Mouse (Mus musculus): ENCODE data around the gene Pyroxd1. TPM values are rescaled to one million over a fixed set of nuclear protein-coding genes. Genes with fewer than 3 reads are reported as not detected.
"Not testable (repeated sequence)": the region's sequence is repeated elsewhere in the genome, so short reads cannot be mapped to it uniquely, and the experiment has no call there.

Gene Pyroxd1
- total and polyA plus RNA-seq, 3 experiments = 6.5 to 7.5 TPM; not detected in 1

GRCm38 (mm10) chr6:142346181-142347110 is 992 bp downstream of the Pyroxd1 start (continued):
- TF ChIP-seq MXI1 (IDR thresholded peaks at IDR 0.05; ENCODE audit: low read depth, low read length) = no peak

- H3K9ac ChIP-seq (ENCODE audit: control insufficient read depth, low read depth, low read length, poor library complexity, severe bottlenecking) = no peak overlapping the region
- H3K36me3 ChIP-seq (ENCODE audit: control insufficient read depth in 1 of 2, insufficient read depth in 2 of 2, low read length in 2 of 2) = peaks cover 0 to 8% of the 10 kb centered on the region in 2 experiments; a peak in 2 of 4 replicates
- no peak for DNase-seq (ENCODE audit: low read depth, low spot score)
- H3K9me3 ChIP-seq (replicated peaks; ENCODE audit: insufficient read depth, low read length) = no peaks in the 10 kb centered on the region
- H3K79me2 ChIP-seq (ENCODE audit: control insufficient read depth, insufficient read depth, low read length, poor library complexity) = no peaks in the 10 kb centered on the region; the same call in 1 of the 2 replicates
- peaks cover 0 to 5% of the 10 kb centered on the region in 2 experiments; a peak in 3 of 4 replicates for H3K4me1 ChIP-seq (ENCODE audit: control insufficient read depth in 1 of 2, insufficient read depth in 2 of 2, low read length in 2 of 2)
- TF ChIP-seq ELF1 (IDR thresholded peaks at IDR 0.05; ENCODE audit: low read depth, low read length) (no peak), HCFC1 (IDR thresholded peaks at IDR 0.05; ENCODE audit: low read depth, low read length) (no peak), ETS1 (IDR thresholded peaks at IDR 0.05; ENCODE audit: low read depth, low read length) (no peak), MYB (IDR thresholded peaks at IDR 0.05; ENCODE audit: low read depth, low read length) (no peak), ZNF384 (IDR thresholded peaks at IDR 0.05; ENCODE audit: low read depth, low read length) (no peak), KAT2A (conservative IDR thresholded peaks at IDR 0.05; ENCODE audit: low read depth, low read length) (no peak), SMC3 (IDR thresholded peaks at IDR 0.05; ENCODE audit: low read depth, low read length) (no peak), RCOR1 (IDR thresholded peaks at IDR 0.05; ENCODE audit: low read depth, low read length) (no peak), MAFK (IDR thresholded peaks at IDR 0.05; ENCODE audit: borderline replicate concordance, low read depth, low read length) (no peak), TAL1 (IDR thresholded peaks at IDR 0.05; ENCODE audit: low read length) (no peak), BHLHE40 (IDR thresholded peaks at IDR 0.05; ENCODE audit: borderline replicate concordance, low read depth, low read length) (no peak), RAD21 (IDR thresholded peaks at IDR 0.05; ENCODE audit: low read depth, low read length) (no peak), GATA1 (IDR thresholded peaks at IDR 0.05; ENCODE audit: low read depth, low read length) (no peak), CHD1 (IDR thresholded peaks at IDR 0.05; ENCODE audit: low read depth, low read length) (no peak), USF1 (IDR thresholded peaks at IDR 0.05; ENCODE audit: low read depth, low read length) (no peak)
- no peak overlapping the region for H3K4me3 ChIP-seq (ENCODE audit: control insufficient read depth in 1 of 2, insufficient read depth in 1 of 2, low read depth in 2 of 2, low read length in 2 of 2)
- no peak overlapping the region for H3K27ac ChIP-seq (ENCODE audit: control insufficient read depth, low read depth, low read length)
- no peaks in the 10 kb centered on the region for H3K27me3 ChIP-seq (ENCODE audit: control insufficient read depth in 1 of 2, insufficient read depth in 2 of 2, low read length in 2 of 2)
These were observed 2.3 kb downstream of the Pyroxd1 start for GRCm38 (mm10) chr6:142347431-142348385.

DNA sequence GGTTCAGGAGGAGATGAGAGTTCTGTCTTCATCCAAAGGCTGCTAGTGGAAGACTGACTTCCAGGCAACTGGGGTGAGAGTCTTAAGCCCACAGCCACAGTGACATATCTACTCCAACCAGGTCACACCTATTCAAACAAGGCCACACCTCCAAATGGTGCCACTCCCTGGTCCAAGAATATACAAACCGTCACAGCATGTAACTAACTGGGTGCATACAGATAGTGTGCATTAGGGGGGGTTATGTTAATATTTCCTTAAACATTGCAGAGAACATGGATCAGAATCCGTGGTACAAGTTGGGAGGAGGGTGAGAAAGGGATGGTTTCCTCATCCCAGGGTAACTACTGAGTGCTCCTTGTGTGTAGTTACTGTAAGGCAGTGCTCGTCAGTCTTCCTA is 6.6 kb downstream of the Pyroxd1 start:
- H3K9ac ChIP-seq (ENCODE audit: control insufficient read depth, low read depth, low read length, poor library complexity, severe bottlenecking); H3K4me1 ChIP-seq (ENCODE audit: control insufficient read depth in 1 of 2, insufficient read depth in 2 of 2, low read length in 2 of 2); H3K79me2 ChIP-seq (ENCODE audit: control insufficient read depth, insufficient read depth, low read length, poor library complexity); H3K4me3 ChIP-seq (ENCODE audit: control insufficient read depth in 1 of 2, insufficient read depth in 1 of 2, low read depth in 2 of 2, low read length in 2 of 2); H3K36me3 ChIP-seq (ENCODE audit: control insufficient read depth in 1 of 2, insufficient read depth in 2 of 2, low read length in 2 of 2); H3K9me3 ChIP-seq (replicated peaks; ENCODE audit: insufficient read depth, low read length); H3K27ac ChIP-seq (ENCODE audit: control insufficient read depth, low read depth, low read length); H3K27me3 ChIP-seq (ENCODE audit: control insufficient read depth in 1 of 2, insufficient read depth in 2 of 2, low read length in 2 of 2); DNase-seq (ENCODE audit: low read depth, low spot score): not testable (repeated sequence)

All from MEL (cell line).